Mouse (Mus musculus) liver, postnatal 0 days (tissue): ENCODE data around the gene Ap1m2.

Experiments
- CTCF ChIP-seq: sonication (generic); IDR thresholded peaks from 2 replicates; pipeline ENCODE4 v1.5.1; 2016; ENCODE audit warnings: antibody characterized with exemption, low read depth
- EP300 ChIP-seq: IDR thresholded peaks from 2 replicates; pipeline ENCODE4 v1.6.1; 2016; ENCODE audit warnings: antibody characterized with exemption, low read depth, mild to moderate bottlenecking

DNA sequence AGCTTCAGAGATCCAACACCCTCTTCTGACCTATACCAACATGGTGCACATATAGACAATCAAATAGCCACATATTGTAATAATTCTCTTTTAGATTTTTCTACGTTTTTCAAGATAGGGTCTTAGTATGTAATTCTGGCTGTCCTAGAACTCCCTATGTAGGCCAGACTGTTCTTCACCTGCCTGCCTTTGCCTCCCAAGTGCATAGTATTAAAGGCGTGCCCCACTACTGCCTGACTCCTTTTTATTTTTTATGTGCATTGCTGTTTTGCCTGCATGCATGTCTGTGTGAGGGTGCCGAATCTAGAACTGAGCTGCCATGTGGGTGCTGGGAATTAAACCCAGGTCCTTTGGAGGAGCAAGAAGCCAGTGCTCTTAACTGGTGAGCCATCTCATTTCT, 19.9 kb downstream of the Ap1m2 start:
- TF ChIP-seq CTCF: no peak
- no peak for TF ChIP-seq EP300
